Mouse (Mus musculus) G1E (cell line): Measurements from ENCODE around the gene Khdc3. TPM values are rescaled to one million over a fixed set of nuclear protein-coding genes. Genes with fewer than 3 reads are reported as not detected.

Source experiments
- ATAC-seq: 2 replicates; pipeline ENCODE4 v1.8.0; 2016; ENCODE audit warnings: mild to moderate bottlenecking; ENCODE audit not compliant: insufficient number of reproducible peaks, poor library complexity, low FRiP score, severe bottlenecking; ENCODE audit errors: extremely low read depth
- DNase-seq: peaks from one replicate; pipeline ENCODE4 v3.0.0; 2012; ENCODE audit warnings: low spot score
- H3K27me3 ChIP-seq: 2 replicates; pipeline ENCODE4 v1.6.1; 2012; ENCODE audit warnings: mild to moderate bottlenecking, low read length, inconsistent platforms; ENCODE audit not compliant: insufficient read depth
- H3K36me3 ChIP-seq: replicated peaks from 2 replicates; pipeline ENCODE3; 2012; ENCODE audit warnings: mild to moderate bottlenecking, inconsistent platforms
- H3K4me1 ChIP-seq: 2 replicates; pipeline ENCODE4 v1.6.1; 2012; ENCODE audit warnings: low read depth, low read length, inconsistent platforms, mixed read lengths; ENCODE audit not compliant: insufficient read depth
- H3K4me3 ChIP-seq: 2 replicates; pipeline ENCODE4 v1.5.1; 2012; ENCODE audit warnings: low read depth, mild to moderate bottlenecking, inconsistent platforms, low read length, moderate library complexity, mixed read lengths
- H3K9me3 ChIP-seq: replicated peaks from 2 replicates; pipeline ENCODE4 v1.6.1; 2012; ENCODE audit warnings: inconsistent platforms
- CTCF ChIP-seq: IDR thresholded peaks from 2 replicates; pipeline ENCODE4 v1.5.1; 2012; ENCODE audit warnings: low read depth, low read length, inconsistent platforms, mixed read lengths
- GATA1 ChIP-seq: IDR thresholded peaks from 2 replicates; pipeline ENCODE4 v1.6.1; 2012; ENCODE audit warnings: borderline replicate concordance, low read length, inconsistent platforms, mixed read lengths
- GATA2 ChIP-seq: IDR thresholded peaks from 2 replicates; pipeline ENCODE4 v1.6.1; 2012; ENCODE audit warnings: low read depth, low read length, inconsistent platforms, borderline replicate concordance
- POLR2AphosphoS5 ChIP-seq: IDR thresholded peaks from 2 replicates; pipeline ENCODE4 v1.6.1; 2012; ENCODE audit warnings: low read depth, low read length, inconsistent platforms; ENCODE audit not compliant: insufficient replicate concordance
- TAL1 ChIP-seq: conservative IDR thresholded peaks from 2 replicates; pipeline ENCODE4 v1.6.1; 2012; ENCODE audit warnings: low read depth, low read length, inconsistent platforms, mixed read lengths
- polyA plus RNA-seq: library from polyadenylated mRNA; stranded (reverse); fragments of >175 nt; gene quantifications from 2 replicates; pipeline ENCODE4 v1.2.3, GENCODE M21; 2012
- total RNA-seq, 2 experiments: library from RNA; stranded (forward) in 1 of 2; stranded (reverse) in 1 of 2; fragments of 200-1000 nt in 1 of 2; fragments of >200 nt in 1 of 2; fragmentation: Nextera tagmentation in 1 of 2; gene quantifications; 2 replicates each; pipeline ENCODE4 v1.2.3; 2014 to 2017

The Khdc3 gene
- total RNA-seq (2014; fragmentation: Nextera tagmentation), result not detected in 2 replicates
- 0.98 and 1.3 TPM in 2 replicates for total RNA-seq (2017)
- 0.05 TPM in 1 of 2 replicates, not detected in the other for polyA plus RNA-seq

- TF ChIP-seq GATA2 (no peak), CTCF (no peak), GATA1 (no peak)
- no peak for DNase-seq
- Histone ChIP-seq H3K27me3 (peaks cover 20% of the 10 kb centered on the region), H3K4me3 (no peak within 1 kb of the TSS), H3K9me3 (no peaks in the 10 kb centered on the region), H3K4me1 (no peaks in the 10 kb centered on the region), H3K36me3 (no peaks in the 10 kb centered on the region)
- no peak for ATAC-seq
Observed at GRCm38 (mm10) chr9:73101536-73101935, at the start of gene Khdc3. Gene Khdc3 (plus strand): TSS chr9:73101836.

- TF ChIP-seq GATA1, result no peak
- no peak for TF ChIP-seq TAL1
- TF ChIP-seq CTCF, result no peak
- TF ChIP-seq POLR2AphosphoS5, result no peak
- no peak for TF ChIP-seq GATA2
- DNase-seq, result no peak
- no peak overlapping the region for H3K4me3 ChIP-seq
- H3K9me3 ChIP-seq, result no peaks in the 10 kb centered on the region
- H3K36me3 ChIP-seq, result peaks cover 12% of the 10 kb centered on the region
- ATAC-seq, result no peak
- H3K4me1 ChIP-seq, result peaks cover 5% of the 10 kb centered on the region; the same call in 1 of the 2 replicates
- no peaks in the 10 kb centered on the region for H3K27me3 ChIP-seq
Observed at GRCm38 (mm10) chr9:73055441-73055911, 46.2 kb upstream of the Khdc3 start.

DNA sequence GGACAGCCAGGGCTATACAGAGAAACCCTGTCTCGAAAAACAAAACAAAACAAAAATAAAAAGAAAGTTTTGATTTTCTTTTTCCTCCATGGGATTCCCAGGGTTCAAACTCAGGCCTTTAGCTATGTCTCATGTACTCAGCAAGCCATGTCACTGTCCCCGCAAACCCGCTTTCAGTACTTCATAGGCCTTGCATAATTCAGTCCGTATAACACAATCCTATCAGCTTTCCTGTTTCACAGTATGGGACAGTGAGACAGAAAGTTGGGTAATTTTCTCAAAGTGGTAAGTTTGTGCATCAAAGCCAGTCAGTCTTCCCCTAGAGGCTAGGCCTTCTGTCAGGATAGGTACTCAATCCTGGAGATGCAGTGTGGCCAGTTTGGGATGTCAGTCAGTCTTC, 42.4 kb upstream of the Khdc3 start:
- peaks cover 16% of the 10 kb centered on the region for H3K36me3 ChIP-seq
- no peak for TF ChIP-seq GATA1
- no peak for TF ChIP-seq POLR2AphosphoS5
- TF ChIP-seq CTCF, result no peak
- no peak for TF ChIP-seq TAL1
- no peak for TF ChIP-seq GATA2
- no peak overlapping the region for H3K4me3 ChIP-seq
- H3K27me3 ChIP-seq, result no peaks in the 10 kb centered on the region
- peaks cover 2% of the 10 kb centered on the region; the same call in 1 of the 2 replicates for H3K4me1 ChIP-seq
- DNase-seq (no peak), ATAC-seq (no peak)
- H3K9me3 ChIP-seq, result no peaks in the 10 kb centered on the region

- no peak for DNase-seq
Observed at GRCm38 (mm10) chr9:73063621-73064290, 37.9 kb upstream of the Khdc3 start.

GRCm38 (mm10) chr9:73067086-73067485, 34.5 kb upstream of the Khdc3 start:
- no peak for TF ChIP-seq GATA1
- no peak for TF ChIP-seq POLR2AphosphoS5
- no peak for TF ChIP-seq GATA2
- no peak for TF ChIP-seq TAL1
- TF ChIP-seq CTCF, result no peak
- no peaks in the 10 kb centered on the region for H3K27me3 ChIP-seq
- no peak for DNase-seq
- no peak overlapping the region for H3K4me3 ChIP-seq
- H3K36me3 ChIP-seq, result peaks cover 7% of the 10 kb centered on the region
- H3K9me3 ChIP-seq, result no peaks in the 10 kb centered on the region
- ATAC-seq, result no peak
- peaks cover 6% of the 10 kb centered on the region; the same call in 1 of the 2 replicates for H3K4me1 ChIP-seq

More at GRCm38 (mm10) chr9:73063621-73064290, 37.9 kb upstream of the Khdc3 start:
- Histone ChIP-seq H3K27me3 (no peaks in the 10 kb centered on the region), H3K9me3 (no peaks in the 10 kb centered on the region), H3K4me3 (no peak overlapping the region), H3K4me1 (peaks cover 2% of the 10 kb centered on the region; the same call in 1 of the 2 replicates), H3K36me3 (peaks cover 9% of the 10 kb centered on the region)
- no peak for ATAC-seq
- TF ChIP-seq GATA2 (no peak), GATA1 (no peak), TAL1 (no peak), CTCF (no peak), POLR2AphosphoS5 (no peak)

DNA sequence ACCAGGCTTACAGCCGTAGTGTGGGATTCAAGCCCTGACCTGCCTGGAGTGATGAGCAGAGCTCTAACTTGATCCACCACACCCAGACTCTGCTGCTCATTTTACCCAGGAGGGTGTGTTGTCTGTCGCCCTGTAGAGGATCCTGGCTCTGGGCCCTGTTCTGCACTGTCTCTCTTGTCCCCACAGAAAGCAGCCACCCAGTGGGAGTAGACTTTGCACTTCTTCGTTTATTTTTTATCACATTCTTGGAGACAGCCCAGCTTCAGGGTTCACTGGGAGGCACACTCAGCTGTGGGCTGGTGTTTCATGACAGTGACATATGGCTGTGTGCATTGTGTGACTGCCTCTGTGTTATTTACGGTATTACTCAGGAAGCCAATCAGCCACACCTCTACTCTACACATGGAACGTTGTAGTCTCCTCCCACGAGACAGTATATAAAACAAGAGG, 33.4 kb upstream of the Khdc3 start:
- DNase-seq (no peak), ATAC-seq (no peak)
- H3K4me3 ChIP-seq, result no peak overlapping the region
- peaks cover 7% of the 10 kb centered on the region for H3K36me3 ChIP-seq
- TF ChIP-seq TAL1, result no peak
- TF ChIP-seq POLR2AphosphoS5, result no peak
- TF ChIP-seq GATA1, result no peak
- no peak for TF ChIP-seq CTCF
- no peaks in the 10 kb centered on the region for H3K9me3 ChIP-seq
- peaks cover 6% of the 10 kb centered on the region; the same call in 1 of the 2 replicates for H3K4me1 ChIP-seq
- no peaks in the 10 kb centered on the region for H3K27me3 ChIP-seq
